Mouse (Mus musculus): ENCODE measurements at regions not wholly inside any gene's neighbourhood (a gene's known extent, or its start where the extent isn't known, plus 50 kb on each side); places are given as distances from the start of the nearest gene placed in this dataset.

GRCm38 (mm10) chr3:61159811-61160210 is 157.2 kb downstream of the P2ry1 start:
- Histone ChIP-seq H3K27ac (ENCODE audit: control insufficient read depth, low read depth, low read length) (peak overlapping the region; percentile 96), H3K4me1 (ENCODE audit: control insufficient read depth in 1 of 2, insufficient read depth in 2 of 2, low read length in 2 of 2) (peaks cover 0 to 10% of the 10 kb centered on the region in 2 experiments; a peak in 2 of 4 replicates), H3K36me3 (ENCODE audit: control insufficient read depth in 1 of 2, insufficient read depth in 2 of 2, low read length in 2 of 2) (peaks cover 0 to 19% of the 10 kb centered on the region in 2 experiments; a peak in 2 of 4 replicates), H3K27me3 (ENCODE audit: control insufficient read depth in 1 of 2, insufficient read depth in 2 of 2, low read length in 2 of 2) (no peaks in the 10 kb centered on the region), H3K79me2 (ENCODE audit: control insufficient read depth, insufficient read depth, low read length, poor library complexity) (no peaks in the 10 kb centered on the region), H3K4me3 (ENCODE audit: control insufficient read depth in 1 of 2, insufficient read depth in 1 of 2, low read depth in 2 of 2, low read length in 2 of 2) (peak overlapping the region; percentile 40 to 43), H3K9ac (ENCODE audit: control insufficient read depth, low read depth, low read length, poor library complexity, severe bottlenecking) (peak overlapping the region; percentile 69), H3K9me3 (replicated peaks; ENCODE audit: insufficient read depth, low read length) (no peaks in the 10 kb centered on the region)
- DNase-seq (ENCODE audit: low read depth, low spot score) = peak; percentile 91
- TF ChIP-seq ELF1 (IDR thresholded peaks at IDR 0.05; ENCODE audit: low read depth, low read length) = no peak
- TF ChIP-seq EP300 (IDR thresholded peaks at IDR 0.05; ENCODE audit: low read depth in 1 of 2, low read length in 2 of 2) = peak; percentile 96 to 97
- TF ChIP-seq MAFK (IDR thresholded peaks at IDR 0.05; ENCODE audit: borderline replicate concordance, low read depth, low read length) = no peak
- TF ChIP-seq TCF12 (IDR thresholded peaks at IDR 0.05; ENCODE audit: low read depth, low read length) = peak; percentile 94
- peak; percentile 89 for TF ChIP-seq MAX (IDR thresholded peaks at IDR 0.05; ENCODE audit: low read length)
- peak; percentile 79; the same call in 1 of the 2 replicates for TF ChIP-seq TBP (IDR thresholded peaks at IDR 0.05; ENCODE audit: low read depth, low read length)
- no peak for TF ChIP-seq CTCF (IDR thresholded peaks at IDR 0.05 in 2 of 3, conservative IDR thresholded peaks at IDR 0.05 in 1 of 3; ENCODE audit: control insufficient read depth in 1 of 3, insufficient read depth in 1 of 3, low read depth in 2 of 3, low read length in 3 of 3, poor library complexity in 1 of 3, severe bottlenecking in 1 of 3)
- no peak for TF ChIP-seq POLR2A (IDR thresholded peaks at IDR 0.05; ENCODE audit: control insufficient read depth in 1 of 2, insufficient read depth in 1 of 2, low read depth in 1 of 2, low read length in 2 of 2, poor library complexity in 1 of 2)
- TF ChIP-seq MYC (IDR thresholded peaks at IDR 0.05; ENCODE audit: low read depth, low read length) = peak; percentile 98
- TF ChIP-seq GATA1 (IDR thresholded peaks at IDR 0.05; ENCODE audit: low read depth, low read length) = peak; percentile 94
- peak; percentile 64; the same call in 1 of the 2 replicates for TF ChIP-seq MXI1 (IDR thresholded peaks at IDR 0.05; ENCODE audit: low read depth, low read length)
- TF ChIP-seq SMC3 (IDR thresholded peaks at IDR 0.05; ENCODE audit: low read depth, low read length) = no peak; the same call in 1 of the 2 replicates
- peak; percentile 21 for TF ChIP-seq RAD21 (IDR thresholded peaks at IDR 0.05; ENCODE audit: low read depth, low read length)
- TF ChIP-seq USF1 (IDR thresholded peaks at IDR 0.05; ENCODE audit: low read depth, low read length) = no peak
- no peak for TF ChIP-seq MAZ (IDR thresholded peaks at IDR 0.05; ENCODE audit: low read depth, low read length)
- TF ChIP-seq RCOR1 (IDR thresholded peaks at IDR 0.05; ENCODE audit: low read depth, low read length) = peak; percentile 75; the same call in 1 of the 2 replicates
- TF ChIP-seq POLR2AphosphoS2 (IDR thresholded peaks at IDR 0.05; ENCODE audit: low read length) = no peak
- TF ChIP-seq CHD2 (IDR thresholded peaks at IDR 0.05; ENCODE audit: low read length) = no peak
- TF ChIP-seq HCFC1 (IDR thresholded peaks at IDR 0.05; ENCODE audit: low read depth, low read length) = no peak
- TF ChIP-seq POLR2AphosphoS5 (IDR thresholded peaks at IDR 0.05; ENCODE audit: borderline replicate concordance, low read depth, low read length) = no peak
- TF ChIP-seq E2F4 (IDR thresholded peaks at IDR 0.05; ENCODE audit: borderline replicate concordance, low read depth, low read length) = no peak
- peak; percentile 95 for TF ChIP-seq TAL1 (IDR thresholded peaks at IDR 0.05; ENCODE audit: low read length)
- TF ChIP-seq USF2 (IDR thresholded peaks at IDR 0.05; ENCODE audit: borderline replicate concordance in 1 of 2, insufficient read depth in 1 of 2, low read depth in 1 of 2, low read length in 2 of 2) = no peak
- TF ChIP-seq KAT2A (conservative IDR thresholded peaks at IDR 0.05; ENCODE audit: low read depth, low read length) = no peak
- no peak for TF ChIP-seq ZMIZ1 (IDR thresholded peaks at IDR 0.05; ENCODE audit: low read depth, low read length)
- no peak for TF ChIP-seq JUND (IDR thresholded peaks at IDR 0.05; ENCODE audit: low read depth, low read length)
- no peak for TF ChIP-seq GABPA (IDR thresholded peaks at IDR 0.05; ENCODE audit: low read depth, low read length)
- no peak for TF ChIP-seq NELFE (IDR thresholded peaks at IDR 0.05; ENCODE audit: low read depth, low read length)
- peak; percentile 82 for TF ChIP-seq SIN3A (IDR thresholded peaks at IDR 0.05; ENCODE audit: low read length)
- TF ChIP-seq UBTF (IDR thresholded peaks at IDR 0.05; ENCODE audit: borderline replicate concordance, insufficient read depth, low read depth, low read length) = no peak
- peak; percentile 71; the same call in 1 of the 2 replicates for TF ChIP-seq BHLHE40 (IDR thresholded peaks at IDR 0.05; ENCODE audit: borderline replicate concordance, low read depth, low read length)
- TF ChIP-seq ETS1 (IDR thresholded peaks at IDR 0.05; ENCODE audit: low read depth, low read length) = peak; percentile 90
- no peak for TF ChIP-seq CHD1 (IDR thresholded peaks at IDR 0.05; ENCODE audit: low read depth, low read length)
- TF ChIP-seq ZC3H11A (IDR thresholded peaks at IDR 0.05; ENCODE audit: low read depth, low read length) = no peak
- no peak for TF ChIP-seq NRF1 (IDR thresholded peaks at IDR 0.05; ENCODE audit: insufficient read depth, low read depth, low read length, poor library complexity, severe bottlenecking)
- TF ChIP-seq MEF2A (IDR thresholded peaks at IDR 0.05; ENCODE audit: extremely low read depth, insufficient replicate concordance, low read depth, low read length, poor library complexity, severe bottlenecking) = peak; percentile 89
- peak; percentile 67 for TF ChIP-seq MYB (IDR thresholded peaks at IDR 0.05; ENCODE audit: low read depth, low read length)
- no peak for TF ChIP-seq ZKSCAN1 (IDR thresholded peaks at IDR 0.05; ENCODE audit: low read depth, low read length)

All from MEL (cell line).